Mouse (Mus musculus): ENCODE data around the gene AI837181.

Gene AI837181

DNA sequence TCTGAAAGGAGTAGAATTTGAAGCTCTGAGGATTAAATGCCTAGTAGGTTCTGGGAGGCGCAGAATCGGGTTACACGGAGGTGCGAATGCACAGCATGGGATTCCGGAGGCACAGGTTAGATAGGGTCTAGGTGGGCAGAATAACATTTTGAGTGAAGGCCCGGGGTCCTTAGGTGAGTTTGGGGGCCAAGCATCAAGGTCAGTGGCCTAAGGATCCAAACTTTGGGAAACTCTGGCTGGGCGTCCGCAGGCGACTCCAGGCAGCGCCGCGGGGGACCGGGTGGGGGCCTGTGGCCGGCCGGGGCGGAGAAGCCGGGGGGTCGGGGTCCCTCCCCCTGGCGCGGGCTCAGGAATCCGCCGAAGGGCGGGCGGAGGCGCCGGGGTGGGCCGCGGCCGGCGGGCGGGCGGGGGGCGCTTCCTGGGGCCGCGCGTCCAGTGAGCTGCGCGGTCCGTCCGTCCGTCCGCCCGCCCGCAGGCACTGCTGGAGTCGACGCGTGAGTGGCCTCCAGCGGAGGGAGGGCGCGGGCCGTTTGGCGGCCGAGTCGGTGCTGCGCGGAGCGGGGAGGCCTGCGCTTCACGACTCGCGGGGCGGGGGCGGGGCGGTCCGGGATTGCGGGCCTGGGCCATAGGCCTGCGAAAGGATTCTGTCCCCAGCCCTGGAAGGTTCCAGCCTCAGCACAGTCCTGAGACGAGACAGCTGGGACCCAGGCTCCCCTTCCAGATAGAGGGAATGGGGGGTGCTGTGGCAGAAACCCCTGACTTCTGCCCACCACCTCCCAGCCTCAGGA, 49.5 kb downstream of the AI837181 start:
- DNase-seq, result no peak

DNA sequence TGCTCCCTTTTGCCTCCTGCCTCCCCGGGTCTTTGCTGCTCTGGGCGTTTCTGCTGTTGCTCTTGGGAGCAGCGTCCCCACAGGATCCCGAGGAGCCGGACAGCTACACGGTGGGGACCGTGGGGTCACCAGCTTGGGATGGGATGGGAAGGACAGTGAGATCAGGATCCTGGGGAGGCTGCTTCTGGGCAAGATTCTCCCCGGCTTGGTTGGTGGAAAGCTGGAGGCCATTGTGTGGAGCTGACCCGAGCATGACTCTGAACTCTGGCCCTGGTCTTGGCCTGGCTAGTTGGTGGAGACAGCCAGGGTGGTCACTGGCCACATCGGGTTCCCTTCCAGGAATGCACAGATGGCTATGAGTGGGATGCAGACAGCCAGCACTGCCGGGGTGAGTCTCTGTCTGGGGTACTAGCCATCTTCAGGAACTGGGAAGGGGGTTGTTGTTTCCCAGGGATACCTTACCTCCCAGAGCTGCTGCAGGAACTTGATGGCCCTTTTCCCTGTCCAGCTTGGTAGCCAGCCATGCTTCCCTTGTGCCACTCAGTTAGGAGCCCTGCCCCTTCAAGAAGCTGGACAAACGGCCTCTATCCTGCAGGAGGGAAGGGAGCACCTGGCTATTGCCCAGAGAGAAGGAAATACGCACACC, 50.2 kb downstream of the AI837181 start:
- no peak for DNase-seq
